Mouse (Mus musculus) MEL (cell line): Measurements from ENCODE around the gene Rbm28. TPM values are rescaled to one million over a fixed set of nuclear protein-coding genes. Genes with fewer than 3 reads are reported as not detected.

Experiments
- DNase-seq: peaks from one replicate; pipeline ENCODE4 v3.0.0; 2011; ENCODE audit warnings: low read depth, low spot score
- H3K27ac ChIP-seq: 2 replicates; pipeline ENCODE4 v1.5.1; 2012; ENCODE audit warnings: low read depth, mild to moderate bottlenecking, control low read depth, low read length, moderate library complexity; ENCODE audit not compliant: control insufficient read depth
- H3K27me3 ChIP-seq, 2 experiments: fragments of 150-350 bp in 1 of 2; sonication (generic) in 1 of 2; 2 replicates each; pipeline ENCODE4 v1.6.1; 2012; ENCODE audit warnings: low read length in 2 of 2, mild to moderate bottlenecking in 2 of 2, improper control_type of control experiment in 1 of 2, moderate library complexity in 1 of 2; ENCODE audit not compliant: insufficient read depth in 2 of 2, control insufficient read depth in 1 of 2
- H3K36me3 ChIP-seq, 2 experiments: 2 replicates each; pipeline ENCODE4 v1.6.1; 2012 to 2014; ENCODE audit warnings: low read length in 2 of 2, improper control_type of control experiment in 1 of 2, inconsistent platforms in 1 of 2, mild to moderate bottlenecking in 1 of 2; ENCODE audit not compliant: insufficient read depth in 2 of 2, control insufficient read depth in 1 of 2
- H3K4me1 ChIP-seq, 2 experiments: fragments of 150-350 bp in 1 of 2; sonication (generic) in 1 of 2; 2 replicates each; pipeline ENCODE4 v1.6.1; 2012; ENCODE audit warnings: low read length in 2 of 2, improper control_type of control experiment in 1 of 2, mild to moderate bottlenecking in 1 of 2; ENCODE audit not compliant: insufficient read depth in 2 of 2, control insufficient read depth in 1 of 2
- H3K4me3 ChIP-seq, 2 experiments: fragments of 150-350 bp in 1 of 2; sonication (generic) in 1 of 2; 2 replicates each; pipeline ENCODE4 v1.5.1; 2012; ENCODE audit warnings: low read depth in 2 of 2, low read length in 2 of 2, mild to moderate bottlenecking in 2 of 2, moderate library complexity in 2 of 2, control low read depth in 1 of 2, improper control_type of control experiment in 1 of 2; ENCODE audit not compliant: control insufficient read depth in 1 of 2, insufficient read depth in 1 of 2
- H3K79me2 ChIP-seq: 2 replicates; pipeline ENCODE4 v1.6.1; 2012; ENCODE audit warnings: mild to moderate bottlenecking, low read length, moderate library complexity; ENCODE audit not compliant: control insufficient read depth, poor library complexity, insufficient read depth
- H3K9ac ChIP-seq: 2 replicates; pipeline ENCODE4 v1.6.1; 2012; ENCODE audit warnings: low read depth, mild to moderate bottlenecking, control low read depth, low read length, moderate library complexity; ENCODE audit not compliant: control insufficient read depth, poor library complexity, severe bottlenecking
- H3K9me3 ChIP-seq: fragments of 150-350 bp; sonication (generic); replicated peaks from 2 replicates; pipeline ENCODE4 v1.6.1; 2012; ENCODE audit warnings: mild to moderate bottlenecking, low read length, improper control_type of control experiment, moderate library complexity; ENCODE audit not compliant: insufficient read depth
- CHD1 ChIP-seq: IDR thresholded peaks from 2 replicates; pipeline ENCODE4 v1.6.1; 2012; ENCODE audit warnings: low read depth, mild to moderate bottlenecking, inconsistent platforms, low read length, improper control_type of control experiment
- CHD2 ChIP-seq: IDR thresholded peaks from 2 replicates; pipeline ENCODE4 v1.6.1; 2011; ENCODE audit warnings: low read length, improper control_type of control experiment
- E2F4 ChIP-seq: IDR thresholded peaks from 2 replicates; pipeline ENCODE4 v1.6.1; 2011; ENCODE audit warnings: low read depth, low read length, improper control_type of control experiment, borderline replicate concordance
- ELF1 ChIP-seq: IDR thresholded peaks from 2 replicates; pipeline ENCODE4 v1.6.1; 2014; ENCODE audit warnings: low read depth, mild to moderate bottlenecking, inconsistent platforms, low read length, improper control_type of control experiment, moderate library complexity
- EP300 ChIP-seq, 2 experiments: IDR thresholded peaks; 2 replicates each; pipeline ENCODE4 v1.6.1; 2011; ENCODE audit warnings: improper control_type of control experiment in 2 of 2, low read length in 2 of 2, low read depth in 1 of 2, mild to moderate bottlenecking in 1 of 2
- GABPA ChIP-seq: IDR thresholded peaks from 2 replicates; pipeline ENCODE4 v1.6.1; 2012; ENCODE audit warnings: low read depth, mild to moderate bottlenecking, inconsistent platforms, low read length, improper control_type of control experiment, moderate library complexity
- GATA1 ChIP-seq: IDR thresholded peaks from 2 replicates; pipeline ENCODE4 v1.6.1; 2011; ENCODE audit warnings: low read depth, low read length, improper control_type of control experiment
- HCFC1 ChIP-seq: IDR thresholded peaks from 2 replicates; pipeline ENCODE4 v1.6.1; 2012; ENCODE audit warnings: low read depth, mild to moderate bottlenecking, inconsistent platforms, low read length, improper control_type of control experiment, moderate library complexity
- JUND ChIP-seq: IDR thresholded peaks from 2 replicates; pipeline ENCODE4 v1.6.1; 2011; ENCODE audit warnings: low read depth, mild to moderate bottlenecking, improper control_type of control experiment, low read length
- MAX ChIP-seq: IDR thresholded peaks from 2 replicates; pipeline ENCODE4 v1.6.1; 2011; ENCODE audit warnings: low read length, improper control_type of control experiment
- MAZ ChIP-seq: IDR thresholded peaks from 2 replicates; pipeline ENCODE4 v1.6.1; 2012; ENCODE audit warnings: low read depth, mild to moderate bottlenecking, inconsistent platforms, low read length, improper control_type of control experiment
- MEF2A ChIP-seq: IDR thresholded peaks from 2 replicates; pipeline ENCODE4 v1.6.1; 2014; ENCODE audit warnings: low read depth, mild to moderate bottlenecking, inconsistent platforms, low read length, improper control_type of control experiment; ENCODE audit not compliant: poor library complexity, insufficient replicate concordance, severe bottlenecking; ENCODE audit errors: extremely low read depth
- MYC ChIP-seq: IDR thresholded peaks from 2 replicates; pipeline ENCODE4 v1.6.1; 2011; ENCODE audit warnings: low read depth, mild to moderate bottlenecking, low read length, improper control_type of control experiment, moderate library complexity
- NRF1 ChIP-seq: IDR thresholded peaks from 2 replicates; pipeline ENCODE4 v1.6.1; 2014; ENCODE audit warnings: low read depth, mild to moderate bottlenecking, inconsistent platforms, low read length, improper control_type of control experiment, moderate library complexity; ENCODE audit not compliant: poor library complexity, insufficient read depth, severe bottlenecking
- POLR2A ChIP-seq, 2 experiments: IDR thresholded peaks; 2 replicates each; pipeline ENCODE4 v1.6.1; 2011 to 2012; ENCODE audit warnings: low read length in 2 of 2, mild to moderate bottlenecking in 2 of 2, control low read depth in 1 of 2, improper control_type of control experiment in 1 of 2, low read depth in 1 of 2, moderate library complexity in 1 of 2; ENCODE audit not compliant: control insufficient read depth in 1 of 2, insufficient read depth in 1 of 2, poor library complexity in 1 of 2
- POLR2AphosphoS2 ChIP-seq: IDR thresholded peaks from 2 replicates; pipeline ENCODE4 v1.6.1; 2011; ENCODE audit warnings: low read length, improper control_type of control experiment
- RAD21 ChIP-seq: IDR thresholded peaks from 2 replicates; pipeline ENCODE4 v1.6.1; 2011; ENCODE audit warnings: mild to moderate bottlenecking, low read depth, low read length, improper control_type of control experiment
- RCOR1 ChIP-seq: IDR thresholded peaks from 2 replicates; pipeline ENCODE4 v1.6.1; 2012; ENCODE audit warnings: low read depth, mild to moderate bottlenecking, inconsistent platforms, low read length, improper control_type of control experiment
- SMC3 ChIP-seq: IDR thresholded peaks from 2 replicates; pipeline ENCODE4 v1.6.1; 2011; ENCODE audit warnings: low read depth, low read length, improper control_type of control experiment
- TBP ChIP-seq: IDR thresholded peaks from 2 replicates; pipeline ENCODE4 v1.8.0; 2011; ENCODE audit warnings: low read depth, low read length, improper control_type of control experiment
- UBTF ChIP-seq: IDR thresholded peaks from 2 replicates; pipeline ENCODE4 v1.6.1; 2012; ENCODE audit warnings: low read depth, mild to moderate bottlenecking, inconsistent platforms, low read length, improper control_type of control experiment, moderate library complexity, borderline replicate concordance; ENCODE audit not compliant: insufficient read depth
- ZC3H11A ChIP-seq: IDR thresholded peaks from 2 replicates; pipeline ENCODE4 v1.6.1; 2012; ENCODE audit warnings: low read depth, mild to moderate bottlenecking, inconsistent platforms, low read length, improper control_type of control experiment
- ZKSCAN1 ChIP-seq: IDR thresholded peaks from 2 replicates; pipeline ENCODE4 v1.6.1; 2012; ENCODE audit warnings: low read depth, mild to moderate bottlenecking, inconsistent platforms, low read length, improper control_type of control experiment, moderate library complexity
- ZMIZ1 ChIP-seq: IDR thresholded peaks from 2 replicates; pipeline ENCODE4 v1.6.1; 2012; ENCODE audit warnings: low read depth, mild to moderate bottlenecking, inconsistent platforms, low read length, improper control_type of control experiment, moderate library complexity
- ZNF384 ChIP-seq: IDR thresholded peaks from 2 replicates; pipeline ENCODE4 v1.6.1; 2012; ENCODE audit warnings: low read depth, mild to moderate bottlenecking, inconsistent platforms, low read length, improper control_type of control experiment
- polyA plus RNA-seq, 2 experiments: library from polyadenylated mRNA; stranded (reverse) in 1 of 2; unstranded in 1 of 2; fragments of >175 nt in 1 of 2; fragments of >200 nt in 1 of 2; gene quantifications; 2 replicates each; pipeline versions ENCODE4 v1.2.1 to v1.2.4; 2012; ENCODE audit warnings: low replicate concordance in 2 of 2, low read depth in 1 of 2; ENCODE audit not compliant: insufficient read length in 2 of 2, insufficient read depth in 1 of 2, missing spikeins in 1 of 2
- total RNA-seq: library from RNA; depleted of rRNA; stranded (reverse); fragments of 300-350 nt; gene quantifications from 2 replicates; pipeline ENCODE4 v1.2.3, GENCODE M21; 2012

The Rbm28 gene
- total and polyA plus RNA-seq, 3 experiments: 48.2 to 312 (median 91.2) TPM

- no peak for DNase-seq
- Histone ChIP-seq H3K27ac (no peak overlapping the region), H3K27me3 (no peaks in the 10 kb centered on the region), H3K9me3 (no peaks in the 10 kb centered on the region), H3K4me3 (no peak overlapping the region), H3K9ac (no peak overlapping the region), H3K4me1 (peaks cover 3 to 8% of the 10 kb centered on the region in 2 experiments), H3K36me3 (peaks cover 13 to 14% of the 10 kb centered on the region in 2 experiments), H3K79me2 (peaks cover 31% of the 10 kb centered on the region)
- TF ChIP-seq HCFC1 (no peak), E2F4 (no peak), CHD1 (no peak), ZC3H11A (no peak), JUND (no peak), UBTF (no peak), ELF1 (no peak), GATA1 (no peak), POLR2AphosphoS2 (no peak), MAZ (no peak), EP300 (IDR thresholded peaks at IDR 0.05; ENCODE audit: low read depth in 1 of 2, low read length in 2 of 2) (no peak), NRF1 (no peak), RCOR1 (no peak), MYC (no peak), SMC3 (no peak), ZNF384 (no peak), MAX (no peak), CHD2 (no peak)
These were observed 4.0 kb downstream of the Rbm28 start for GRCm38 (mm10) chr6:29160786-29161185.

- TF ChIP-seq POLR2A (IDR thresholded peaks at IDR 0.05; ENCODE audit: control insufficient read depth in 1 of 2, insufficient read depth in 1 of 2, low read depth in 1 of 2, low read length in 2 of 2, poor library complexity in 1 of 2): no peak
- no peak for TF ChIP-seq GATA1
- TF ChIP-seq MEF2A: no peak
- TF ChIP-seq GABPA: no peak
- no peak for TF ChIP-seq SMC3
- no peak for TF ChIP-seq ZKSCAN1
- TF ChIP-seq ZMIZ1: no peak
- no peak for TF ChIP-seq TBP
- no peak for TF ChIP-seq RAD21
- no peak for TF ChIP-seq MYC
- TF ChIP-seq RCOR1: no peak
- TF ChIP-seq UBTF: no peak
- Histone ChIP-seq H3K79me2 (0 out of 2 replicates have a peak, but pooled peaks cover 3% of the 10 kb centered on the region), H3K9ac (no peak overlapping the region), H3K27me3 (no peaks in the 10 kb centered on the region), H3K27ac (no peak overlapping the region), H3K36me3 (peaks cover 0 to 30% of the 10 kb centered on the region in 2 experiments; a peak in 2 of 4 replicates), H3K9me3 (no peaks in the 10 kb centered on the region), H3K4me3 (no peak overlapping the region), H3K4me1 (no peaks in the 10 kb centered on the region)
- no peak for DNase-seq
These were observed 8.5 kb downstream of the Rbm28 start for GRCm38 (mm10) chr6:29156326-29156725.
